Mouse (Mus musculus) lung, postnatal 10 days (tissue): Measurements from ENCODE around the gene Slc25a5.
"Not testable (repeated sequence)": the region's sequence is repeated elsewhere in the genome, so short reads cannot be mapped to it uniquely, and the experiment has no call there.

Experiments
- DNase-seq: peaks from one replicate; pipeline ENCODE4 v3.0.0; 2021

The Slc25a5 gene

DNA sequence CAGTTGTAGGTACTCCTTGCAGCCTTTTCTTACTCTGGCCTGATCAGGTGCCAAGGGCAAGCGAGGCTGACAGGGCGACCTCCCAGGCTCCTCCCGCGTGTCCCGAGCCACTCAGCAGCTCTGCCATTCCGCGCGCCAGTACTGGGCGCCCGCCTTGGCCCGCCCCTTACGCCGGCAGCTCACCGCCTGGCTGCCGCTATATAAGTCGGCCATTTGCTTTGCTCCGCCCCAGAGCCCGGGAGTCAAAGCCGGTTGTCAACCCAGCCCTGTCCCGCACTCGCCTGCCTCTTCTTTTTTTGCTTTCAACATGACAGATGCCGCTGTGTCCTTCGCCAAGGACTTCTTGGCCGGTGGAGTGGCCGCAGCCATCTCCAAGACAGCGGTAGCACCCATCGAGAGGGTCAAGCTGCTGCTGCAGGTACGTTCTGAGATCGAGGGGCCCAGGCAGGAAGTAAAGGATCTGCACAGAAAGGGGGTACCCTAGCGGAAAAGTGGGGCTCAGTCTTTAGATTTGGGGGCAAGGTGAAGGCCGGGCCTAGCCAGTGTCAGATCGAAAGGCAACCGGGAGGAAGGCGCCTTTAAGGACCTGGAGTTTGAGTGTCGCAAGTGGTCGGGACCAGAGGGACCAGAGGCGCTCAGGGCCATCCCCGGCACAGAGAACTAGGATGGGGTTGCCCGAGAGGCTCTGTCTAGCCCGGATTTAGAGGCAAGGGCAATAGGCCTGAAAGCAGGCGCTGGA, at the start of gene Slc25a5:
Slc25a5 (plus strand) TSS at position 228 of the 739 bp plus-strand sequence.
- peak; percentile 91 for DNase-seq

DNA sequence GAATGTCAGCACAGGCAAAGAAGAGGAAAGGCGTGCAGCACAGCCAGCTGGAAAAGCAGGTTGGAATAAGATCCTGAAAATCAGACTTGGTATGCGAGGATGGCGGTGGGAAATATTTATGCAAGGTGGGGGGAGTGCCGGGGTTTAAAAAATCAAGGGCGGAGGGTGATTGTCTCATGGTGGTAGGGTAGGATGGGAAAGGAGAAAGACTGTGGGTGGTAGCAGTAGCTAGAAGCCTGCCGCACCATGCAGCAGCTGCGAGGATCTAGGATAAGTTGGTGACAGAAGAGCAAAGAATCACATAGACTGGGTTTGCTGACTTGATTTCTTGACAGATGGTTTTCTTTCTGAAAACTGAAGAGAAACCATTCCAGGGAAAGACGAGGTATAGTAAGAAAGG, 48.7 kb upstream of the Slc25a5 start:
- no peak for DNase-seq

DNA sequence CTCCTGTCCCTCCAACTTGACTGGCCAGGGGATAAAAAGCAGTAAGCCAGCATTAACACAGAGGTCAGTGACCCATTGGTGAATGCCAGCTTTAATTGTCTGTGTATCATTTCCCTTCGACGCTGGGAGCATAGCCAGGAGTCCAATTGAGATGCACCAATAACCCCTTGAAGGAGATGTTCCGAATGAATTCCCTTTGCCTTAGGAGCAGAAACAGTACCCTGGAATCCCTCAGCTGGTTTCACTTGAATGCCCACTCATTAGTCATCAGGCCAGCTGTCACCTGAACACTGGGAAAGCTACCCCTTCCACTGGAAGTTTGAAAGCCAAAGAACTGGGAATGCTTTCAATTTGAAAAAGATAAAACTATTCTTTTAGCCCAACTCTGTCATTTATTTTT, 46.9 kb upstream of the Slc25a5 start:
- DNase-seq = no peak

DNA sequence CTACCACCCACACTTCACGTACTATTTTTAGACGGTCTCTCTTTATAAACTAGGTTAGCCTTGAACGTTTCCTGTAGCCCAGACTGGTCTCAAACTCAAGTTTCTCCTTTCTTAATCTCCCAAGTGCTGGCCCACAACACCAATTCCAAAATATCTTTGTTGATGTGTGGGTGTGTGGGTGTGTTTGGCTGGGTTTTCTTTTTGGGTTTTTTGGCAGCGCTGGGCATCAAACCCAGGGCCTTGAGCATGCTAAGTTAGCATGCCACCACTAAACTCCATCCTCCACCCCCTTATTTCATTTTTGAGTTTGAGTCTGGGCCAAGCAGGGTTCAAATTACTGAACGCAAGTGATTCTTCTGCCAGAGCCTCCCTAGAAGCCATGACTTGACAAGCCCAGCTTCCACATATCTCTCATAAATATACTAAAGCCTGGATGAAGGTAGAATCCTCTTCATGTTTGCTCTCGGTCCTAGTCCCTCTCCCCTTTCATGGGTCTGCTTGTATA, 46.1 kb upstream of the Slc25a5 start:
- DNase-seq = peak; percentile 3

DNA sequence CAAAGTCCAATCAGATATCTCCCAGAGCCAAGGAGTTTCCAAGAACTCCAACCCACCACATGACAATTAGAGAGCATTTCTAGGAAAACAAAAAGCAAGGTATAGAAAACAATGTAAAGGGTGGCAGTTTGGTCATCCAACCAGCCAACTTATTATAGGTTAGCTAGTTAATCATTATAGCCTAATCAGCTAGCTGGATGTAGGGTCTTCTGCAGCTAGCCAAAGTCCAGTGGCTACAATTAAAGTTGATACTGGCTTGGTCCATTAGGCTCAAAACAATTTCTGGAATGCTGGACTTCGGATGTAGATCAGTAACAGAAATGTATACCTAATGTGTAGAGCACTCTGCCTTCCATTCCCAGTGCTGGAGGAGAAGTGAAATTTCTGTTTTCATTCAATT, 44.9 kb upstream of the Slc25a5 start:
- DNase-seq = no peak

DNA sequence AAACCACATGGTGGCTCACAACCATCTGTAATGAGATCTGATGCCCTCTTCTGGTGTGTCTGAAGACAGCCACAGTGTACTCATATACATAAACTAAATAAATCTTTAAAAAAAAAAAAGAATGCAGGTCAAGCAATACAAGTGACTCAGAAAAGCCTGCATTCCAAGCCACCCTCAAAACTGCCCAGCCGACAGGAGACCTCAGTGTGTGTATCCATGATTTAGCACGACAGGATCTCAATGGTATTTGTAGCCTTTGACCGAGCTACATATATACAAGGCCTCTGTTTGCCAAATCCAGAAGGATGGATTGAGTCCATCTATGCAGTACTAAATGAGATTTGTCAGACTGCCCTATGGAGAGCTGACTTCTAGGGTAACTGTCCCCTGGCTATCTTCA, 42.9 kb upstream of the Slc25a5 start:
- no peak for DNase-seq

DNA sequence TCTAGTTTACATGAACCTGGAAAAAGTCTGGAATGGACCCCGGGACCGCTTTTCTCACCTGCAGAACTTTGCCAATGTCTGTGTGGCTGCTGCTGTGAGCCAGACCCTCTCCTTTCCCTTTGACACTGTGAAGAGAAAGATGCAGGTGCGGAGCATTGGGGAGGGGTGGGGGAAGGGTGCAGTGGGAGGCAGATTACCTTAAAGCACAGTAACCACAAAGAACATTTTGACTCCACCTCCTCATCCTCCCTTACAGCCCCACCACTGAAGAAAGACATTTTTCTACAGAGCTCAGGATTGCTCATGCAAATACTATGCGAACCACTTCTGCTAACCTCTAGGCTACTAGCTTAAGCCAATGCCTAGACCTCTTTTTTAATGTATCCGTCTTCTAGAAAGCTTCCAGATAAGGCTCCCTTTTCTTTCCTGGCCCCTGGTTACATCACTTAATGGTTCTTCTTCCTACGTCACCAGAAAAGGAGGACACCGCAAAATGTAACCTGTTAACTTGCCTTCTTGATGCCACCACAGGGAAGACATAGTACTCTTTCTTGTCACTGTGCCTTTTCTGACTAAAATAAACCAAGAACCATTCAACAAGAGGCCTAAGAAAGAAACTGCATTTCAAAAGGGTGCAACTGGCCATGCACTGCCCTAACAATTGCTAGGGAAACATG, 37.5 kb upstream of the Slc25a5 start:
- no peak for DNase-seq

DNA sequence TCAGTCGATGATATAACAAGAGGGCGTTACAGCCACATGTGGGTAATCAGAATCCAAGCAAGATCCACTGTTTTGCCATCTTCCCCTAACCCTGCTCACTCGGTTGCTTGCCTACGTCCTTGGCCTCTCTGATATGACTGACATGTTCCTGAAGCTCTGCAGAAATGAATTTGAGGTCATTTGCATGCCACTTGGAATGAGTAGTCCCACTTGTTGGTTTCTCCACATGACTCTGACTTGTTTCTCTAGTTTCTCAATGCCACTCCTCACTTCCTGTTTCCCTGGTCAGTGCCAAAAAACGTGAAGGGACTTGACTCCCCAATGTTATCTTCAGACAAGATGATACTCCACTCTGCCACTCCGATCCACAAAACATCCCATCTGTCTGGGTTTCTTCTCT, 36.9 kb upstream of the Slc25a5 start:
- DNase-seq = no peak

DNA sequence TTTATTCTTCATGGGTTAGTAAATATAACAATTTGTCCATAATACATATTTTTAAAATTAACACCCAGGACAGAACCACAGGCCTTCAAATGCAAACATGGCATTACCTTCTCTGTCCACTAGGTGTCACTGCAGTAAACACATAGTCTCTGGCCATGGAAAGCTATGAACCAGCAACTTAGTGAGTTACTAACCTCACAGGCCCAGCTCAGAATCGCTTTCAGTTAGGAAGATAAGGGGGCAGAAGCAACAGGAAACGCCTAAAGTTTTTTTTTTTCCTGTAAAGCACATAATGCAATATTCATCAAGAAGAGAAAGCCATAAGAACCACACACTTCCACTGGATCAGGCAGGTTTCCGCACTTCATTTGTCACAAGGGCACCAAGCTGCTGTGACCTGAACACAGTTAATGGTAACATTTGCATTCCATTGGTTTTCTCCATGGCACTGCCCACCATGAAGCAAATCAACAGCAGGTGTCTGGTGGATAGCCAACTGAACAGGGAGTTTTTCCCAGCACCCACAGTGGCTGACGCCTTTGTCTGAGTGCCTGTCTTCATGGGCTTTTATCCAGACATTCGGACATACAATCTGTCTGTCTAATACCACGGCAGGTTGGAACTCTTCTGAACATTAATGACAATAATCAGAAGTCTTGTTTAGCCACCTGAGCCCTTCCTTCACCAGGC, 34.4 kb upstream of the Slc25a5 start:
- DNase-seq = peak; percentile 67

DNA sequence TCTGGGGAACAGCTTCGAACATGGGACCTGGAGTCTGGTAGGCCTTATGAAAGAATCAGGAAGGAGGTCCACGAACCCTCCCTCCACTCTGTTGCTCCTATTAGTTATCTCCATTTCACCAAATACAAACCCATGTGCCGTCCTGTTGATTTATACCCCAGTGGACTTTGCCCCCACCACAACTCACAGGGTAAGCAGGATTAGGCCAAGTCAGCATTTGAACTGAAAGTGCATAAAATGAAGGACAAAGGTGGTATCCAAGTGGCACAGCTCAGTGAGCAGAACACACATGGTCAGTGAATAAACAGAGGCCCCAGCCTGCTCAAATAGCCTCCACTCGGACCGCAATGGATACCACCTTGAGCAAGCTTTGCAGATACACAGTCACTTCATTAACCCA, 33.2 kb upstream of the Slc25a5 start:
- no peak for DNase-seq

DNA sequence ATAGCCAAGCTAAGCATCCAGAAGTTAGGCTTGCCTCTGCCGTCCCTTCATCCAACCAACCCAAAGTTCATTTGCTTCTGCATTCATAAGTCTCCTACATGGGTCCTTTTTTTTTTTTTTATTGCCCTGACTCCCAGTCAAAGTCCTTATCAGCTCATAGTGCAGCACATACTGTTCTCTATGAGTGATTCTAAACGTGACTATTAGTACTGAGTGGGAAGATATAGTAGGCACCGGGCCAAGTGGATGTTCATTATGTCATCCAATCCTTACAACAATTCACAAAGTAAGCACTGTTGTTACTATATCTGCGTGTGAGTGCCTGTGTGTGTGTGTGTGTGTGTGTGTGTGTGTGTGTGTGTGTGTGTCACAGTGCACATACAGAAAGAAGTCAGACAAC, 32.6 kb upstream of the Slc25a5 start:
- no peak for DNase-seq

DNA sequence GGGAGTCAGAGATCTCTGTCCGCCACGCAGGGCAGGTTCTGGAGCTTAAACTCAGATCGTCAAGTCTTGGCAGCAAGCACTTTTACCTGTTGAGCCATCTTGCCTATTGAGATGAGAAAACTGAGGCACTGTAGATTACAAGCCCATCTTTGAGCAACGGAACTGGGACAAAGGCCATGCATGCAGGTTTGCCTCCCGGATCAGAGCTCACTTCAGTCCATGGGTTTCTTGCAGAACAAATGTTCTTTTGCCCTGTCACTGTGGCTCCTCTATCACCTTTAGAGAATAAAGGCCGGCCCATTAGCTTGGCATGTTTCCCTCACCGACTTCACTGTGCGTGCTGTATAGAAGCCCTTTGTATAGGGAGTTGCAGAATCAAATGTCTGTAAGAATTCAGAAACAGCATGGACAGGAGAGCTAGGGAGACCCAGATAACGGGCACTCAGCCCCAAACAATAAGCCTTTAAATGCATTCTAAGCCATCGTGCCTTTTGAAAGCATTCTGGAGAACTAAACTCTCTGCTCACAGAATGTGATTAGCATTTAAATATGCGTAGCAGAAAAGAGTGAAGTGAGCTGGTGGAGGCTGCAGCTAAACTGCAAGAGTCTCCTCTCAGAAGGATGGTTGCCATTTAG, 32.0 kb upstream of the Slc25a5 start:
- no peak for DNase-seq

DNA sequence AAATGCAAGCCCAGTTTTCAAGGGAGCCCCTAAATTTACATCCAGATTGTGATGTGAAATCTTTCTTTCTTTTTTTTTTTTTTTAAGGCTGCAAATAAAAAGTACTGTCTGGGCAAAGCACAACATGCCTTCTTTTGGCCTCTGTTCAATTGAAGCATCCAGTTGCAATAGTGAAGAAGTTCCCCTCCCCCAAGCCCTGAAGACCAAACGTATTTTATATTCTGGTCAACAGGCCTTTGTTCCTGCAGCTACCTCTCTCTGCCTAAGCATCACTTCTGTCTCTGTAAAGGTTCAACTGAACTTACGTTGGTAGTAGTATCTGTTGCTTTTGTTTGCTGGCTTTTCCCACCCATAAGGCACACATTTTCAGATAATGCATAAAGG, 31.5 kb upstream of the Slc25a5 start:
- no peak for DNase-seq

DNA sequence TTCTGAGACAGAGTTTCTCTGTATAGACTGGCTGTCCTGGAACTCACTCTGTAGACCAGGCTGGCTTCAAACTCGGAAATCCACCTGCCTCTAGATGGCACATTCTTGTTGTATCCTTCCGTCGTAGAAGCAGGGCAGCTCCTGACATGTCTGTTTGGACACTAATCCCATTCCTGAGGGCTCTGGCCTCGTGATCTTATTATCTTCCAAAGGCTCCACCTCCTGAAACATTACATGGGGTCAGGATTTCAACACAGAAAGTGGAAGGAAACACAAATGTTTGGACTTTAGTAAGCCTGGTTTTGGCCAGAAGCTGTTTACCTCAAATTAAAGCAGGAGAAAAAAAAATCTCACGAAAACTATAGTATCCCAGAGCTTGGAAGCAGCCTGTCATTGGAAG, 28.1 kb upstream of the Slc25a5 start:
- DNase-seq = no peak

DNA sequence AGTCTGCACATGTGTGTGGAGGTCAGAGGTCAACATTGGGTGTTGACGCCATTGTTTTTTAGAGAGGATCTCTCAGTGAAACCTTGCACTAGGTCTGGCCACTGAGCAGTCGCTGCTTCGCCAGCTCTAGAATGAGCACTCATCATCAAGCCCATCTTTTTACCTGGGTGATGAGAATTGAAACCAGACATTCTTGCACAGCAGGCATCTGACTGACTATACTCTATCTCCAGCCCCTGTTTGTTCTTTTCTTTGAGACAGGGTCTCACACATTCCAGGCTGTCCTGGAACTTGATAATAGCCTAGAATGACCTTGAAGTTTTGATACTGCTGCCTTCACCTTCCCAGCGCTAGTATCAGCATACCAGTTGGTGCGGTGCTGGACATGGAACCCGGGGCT, 22.9 kb upstream of the Slc25a5 start:
- no peak for DNase-seq

DNA sequence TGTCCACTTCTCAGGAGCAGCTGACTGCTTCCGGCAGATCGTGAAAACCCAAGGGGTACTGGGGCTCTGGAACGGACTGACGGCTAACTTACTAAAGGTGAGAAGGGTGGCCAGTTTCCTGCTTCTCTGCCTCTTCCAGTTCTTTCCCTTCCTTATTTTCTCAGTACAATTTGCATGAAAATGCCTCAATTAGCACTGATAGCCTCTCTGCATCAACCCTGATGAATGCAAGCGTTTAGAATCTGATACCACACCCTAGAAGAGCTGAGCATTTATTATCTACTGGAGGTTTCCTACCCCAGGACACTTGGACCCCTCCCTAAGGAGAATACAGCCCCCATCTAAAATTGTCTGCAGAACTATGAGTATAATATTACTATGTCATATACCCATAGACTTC, 19.9 kb upstream of the Slc25a5 start:
- DNase-seq = no peak

DNA sequence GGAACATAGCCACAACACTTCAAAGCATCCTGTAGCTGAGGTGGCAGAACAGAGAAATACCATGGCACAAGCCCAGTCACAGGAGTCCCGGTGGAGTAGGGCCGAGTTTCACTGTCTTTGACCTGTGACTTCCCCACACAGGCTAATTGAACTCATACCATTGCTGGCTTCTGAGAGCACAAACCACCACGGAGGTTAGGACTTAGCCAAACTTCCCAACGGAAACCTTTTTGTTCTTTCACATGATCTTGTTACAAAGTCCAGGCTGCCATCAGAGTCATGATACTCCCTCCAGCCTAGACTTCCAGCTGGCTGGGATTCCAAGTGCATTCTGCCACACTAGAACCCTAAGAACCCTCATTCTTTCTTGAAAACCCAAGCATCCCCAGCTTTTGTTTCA, 17.8 kb upstream of the Slc25a5 start:
- DNase-seq = no peak

DNA sequence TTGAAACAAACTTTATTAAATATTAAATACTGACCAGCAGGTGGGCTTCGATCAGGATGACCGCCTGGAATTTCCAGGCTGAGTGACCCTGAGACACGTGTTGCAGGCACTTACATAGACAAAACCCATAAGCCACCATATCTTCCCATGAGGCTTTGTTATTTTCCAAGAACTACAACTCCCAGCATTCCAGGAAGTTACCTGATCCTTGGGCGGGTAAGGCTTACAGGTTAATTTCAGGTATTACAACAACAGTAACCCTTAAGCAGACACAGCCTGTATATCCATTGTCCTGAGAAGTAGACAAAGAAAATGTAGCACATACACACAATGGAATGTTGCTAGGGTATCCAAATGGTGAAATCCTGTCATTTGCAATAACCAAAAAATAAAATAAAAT, 6.1 kb upstream of the Slc25a5 start:
- no peak for DNase-seq

DNA sequence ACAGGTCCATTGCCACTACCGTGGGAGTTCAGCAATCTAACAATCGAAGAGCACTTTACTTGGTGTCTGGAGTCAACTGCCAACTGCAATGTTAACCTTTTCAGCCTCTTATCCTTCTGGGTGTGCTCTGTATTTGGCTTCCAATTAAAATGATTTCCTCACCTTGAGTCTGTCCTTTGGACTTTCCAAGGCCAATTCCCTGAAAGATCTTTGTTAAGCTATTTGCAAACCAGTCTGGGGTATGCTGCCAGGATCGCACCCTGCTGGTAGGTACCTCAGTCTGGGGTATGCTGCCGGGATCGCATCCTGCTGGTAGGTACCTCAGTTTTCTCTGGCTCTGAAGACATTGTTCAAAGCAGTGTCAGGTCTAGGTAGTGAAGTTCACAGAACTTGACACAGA, 880 bp upstream of the Slc25a5 start:
- no peak for DNase-seq

DNA sequence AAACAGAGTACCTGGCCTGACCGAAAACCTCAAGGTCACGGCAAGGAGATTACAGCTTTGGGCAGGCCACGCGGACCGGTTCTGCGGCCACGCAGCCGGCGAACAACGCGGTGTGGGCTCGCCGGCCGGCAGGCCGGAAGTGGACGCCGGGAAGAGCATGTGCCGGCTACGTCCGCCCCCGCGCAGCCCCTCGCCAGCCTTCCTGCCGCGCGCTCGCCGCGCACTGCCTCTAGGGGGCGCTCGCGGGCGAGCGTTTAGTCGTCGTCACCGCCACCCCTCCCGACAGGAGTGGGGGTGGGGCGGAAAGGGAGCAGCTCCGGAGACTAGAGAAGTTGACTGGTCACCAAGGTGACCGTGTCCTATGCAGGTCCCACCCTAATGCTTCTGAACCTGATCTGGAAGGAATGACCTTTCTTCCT, 721 bp downstream of the Slc25a5 start:
- peak; percentile 87 for DNase-seq

DNA sequence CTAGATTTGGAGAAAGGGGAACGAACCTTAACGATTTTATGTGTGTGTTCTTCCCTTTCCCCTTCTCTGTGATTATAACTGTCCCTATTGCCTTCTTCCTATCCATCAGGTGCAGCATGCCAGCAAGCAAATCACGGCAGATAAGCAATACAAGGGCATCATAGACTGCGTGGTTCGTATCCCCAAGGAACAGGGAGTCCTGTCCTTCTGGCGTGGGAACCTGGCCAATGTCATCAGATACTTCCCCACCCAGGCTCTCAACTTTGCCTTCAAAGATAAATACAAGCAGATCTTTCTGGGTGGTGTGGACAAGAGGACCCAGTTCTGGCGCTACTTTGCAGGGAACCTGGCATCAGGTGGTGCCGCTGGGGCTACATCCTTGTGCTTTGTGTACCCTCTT, 1.3 kb downstream of the Slc25a5 start:
- DNase-seq = not testable (repeated sequence)

DNA sequence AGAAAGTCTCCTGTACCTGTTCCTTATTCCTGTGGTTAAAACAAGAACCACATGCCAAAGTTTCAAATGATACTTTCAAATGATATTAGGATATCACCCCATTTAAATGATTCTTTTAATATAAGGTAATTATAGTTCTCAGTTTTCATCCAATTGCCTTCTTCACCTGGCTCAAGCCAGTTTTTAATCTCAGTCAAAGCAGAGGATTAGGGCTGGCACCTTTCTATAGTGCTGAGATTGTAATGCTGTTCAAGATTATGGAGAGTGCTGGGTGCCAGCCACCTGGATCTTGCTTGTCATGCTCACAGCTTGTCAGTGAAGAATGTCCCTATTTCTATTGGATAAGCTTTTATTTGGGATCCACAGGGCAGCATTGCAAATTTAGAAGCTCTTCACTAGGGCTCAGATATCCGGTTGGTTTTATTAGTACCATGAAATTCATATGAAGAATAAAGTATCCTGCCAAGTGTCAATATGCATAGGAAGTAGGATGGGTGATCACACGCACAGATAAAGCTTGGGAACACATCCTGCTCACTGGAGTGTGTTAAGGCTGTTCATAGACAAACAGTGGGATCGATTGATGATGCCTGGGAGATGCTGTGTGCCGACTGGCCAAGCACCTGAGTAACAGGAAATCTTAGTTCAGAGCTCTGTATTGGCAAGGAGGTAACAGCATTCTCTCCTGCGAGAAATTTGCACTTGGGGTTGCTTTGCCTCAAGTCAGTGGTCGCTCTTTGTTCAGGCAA, 3.9 kb downstream of the Slc25a5 start:
- no peak for DNase-seq

DNA sequence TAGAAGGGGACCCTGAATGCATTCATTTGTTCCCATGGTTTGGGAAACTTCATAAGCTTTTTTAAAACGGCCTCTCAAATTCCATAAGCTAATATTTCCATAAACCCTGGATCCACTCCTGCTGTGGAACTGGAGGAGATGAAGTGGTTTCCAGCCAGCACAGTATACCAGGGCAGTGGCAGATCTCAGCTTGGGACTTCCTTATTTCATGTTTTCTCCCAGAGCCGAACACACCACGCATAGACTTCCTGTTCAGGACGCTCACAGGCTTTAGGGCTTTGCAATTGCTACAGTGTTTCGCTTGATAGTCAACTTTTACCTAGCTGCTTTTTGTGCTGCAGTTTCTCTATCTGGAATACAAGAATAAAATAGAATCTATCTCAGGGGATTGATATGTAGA, 7.7 kb downstream of the Slc25a5 start:
- DNase-seq = no peak
